ENCODE assay signal across 18 mouse cellular contexts in genomic region chr17:60018752-60019323, GRCm38 (mm10).
DNase-seq lines count a peak whose midpoint lies in the region; ATAC-seq and TF ChIP-seq lines count a peak whose summit lies in the region.
"Had no signal": no experiment of that assay in that cellular context is flagged by ENCODE, and none has a peak within 500 bp of the region (broad histone marks: within the 10 kb centered on the region; RNA-seq: fewer than 3 reads in every experiment).

No protein-coding gene starts in this region.

- DNase-seq in brain, adult 2 months (ENCODE audit: low read depth, low spot score) = peak; percentile 13
- DNase-seq in forebrain, postnatal 0 days = peak; percentile 2
- DNase-seq in embryonic facial prominence, embryonic 10.5 days (ENCODE audit: low spot score) = no peak
- no peak for DNase-seq in thymus, postnatal 4 days
- DNase-seq: adrenal gland, postnatal 25 days; cerebellum, adult 18-20 months; cerebellum, postnatal 36 days; gastrocnemius, postnatal 36 days; kidney, adult 11 months; lung, adult 2 months had no signal

- no peak for TF ChIP-seq CTCF in forebrain, postnatal 0 days (IDR thresholded peaks at IDR 0.05; ENCODE audit: low read depth)
- TF ChIP-seq CTCF in olfactory bulb, adult 2 months (IDR thresholded peaks at IDR 0.05; ENCODE audit: insufficient read depth, low read depth, low read length) = no peak

- H3K27ac ChIP-seq in hindbrain, embryonic 13.5 days = no peak overlapping the region
- no peak overlapping the region for H3K27ac ChIP-seq in hindbrain, embryonic 12.5 days
- H3K27ac ChIP-seq in forebrain, postnatal 0 days (ENCODE audit: low read depth, low read length) = no peak overlapping the region
- H3K27ac ChIP-seq in olfactory bulb, adult 2 months (ENCODE audit: insufficient read depth, low read depth, low read length) = peak overlapping the region; percentile 44; the same call in 1 of the 2 replicates
- H3K27ac ChIP-seq in embryonic facial prominence, embryonic 10.5 days (replicated peaks) = no peak overlapping the region
- H3K27ac ChIP-seq: heart, embryonic 15.5 days; kidney, postnatal 0 days; limb, embryonic 12.5 days; liver, embryonic 12.5 days had no signal

- H3K4me1 ChIP-seq in hindbrain, embryonic 13.5 days (replicated peaks) = no peaks in the 10 kb centered on the region
- H3K4me1 ChIP-seq in hindbrain, embryonic 12.5 days = no peaks in the 10 kb centered on the region
- no peaks in the 10 kb centered on the region for H3K4me1 ChIP-seq in forebrain, postnatal 0 days (ENCODE audit: insufficient read depth)
- no peaks in the 10 kb centered on the region for H3K4me1 ChIP-seq in olfactory bulb, adult 2 months (ENCODE audit: control insufficient read depth, insufficient read depth, low read length)
- H3K4me1 ChIP-seq in embryonic facial prominence, embryonic 10.5 days = 0 out of 2 replicates have a peak, but pooled peaks cover 4% of the 10 kb centered on the region
- H3K4me1 ChIP-seq: heart, embryonic 15.5 days; liver, embryonic 12.5 days had no signal

- H3K4me3 ChIP-seq in hindbrain, embryonic 13.5 days = no peak overlapping the region
- no peak overlapping the region for H3K4me3 ChIP-seq in hindbrain, embryonic 12.5 days
- H3K4me3 ChIP-seq in forebrain, postnatal 0 days (ENCODE audit: low read depth, low read length) = no peak overlapping the region
- no peak overlapping the region for H3K4me3 ChIP-seq in olfactory bulb, adult 2 months (ENCODE audit: insufficient read depth, low read depth, low read length)
- no peak overlapping the region for H3K4me3 ChIP-seq in embryonic facial prominence, embryonic 10.5 days
- H3K4me3 ChIP-seq: heart, embryonic 15.5 days; limb, embryonic 12.5 days; liver, embryonic 12.5 days had no signal

- 58% methylated on average over 6 of the region's 6 CpGs for WGBS in hindbrain, embryonic 13.5 days
- WGBS in hindbrain, embryonic 12.5 days = 69% methylated on average over 6 of the region's 6 CpGs
- 22% methylated on average over 6 of the region's 6 CpGs for WGBS in forebrain, postnatal 0 days
- 22% methylated on average over 6 of the region's 6 CpGs for WGBS in olfactory bulb, adult 2 months
- WGBS in embryonic facial prominence, embryonic 10.5 days = 66% methylated on average over 6 of the region's 6 CpGs

- H3K36me3 ChIP-seq in hindbrain, embryonic 13.5 days = no peaks in the 10 kb centered on the region
- no peaks in the 10 kb centered on the region for H3K36me3 ChIP-seq in hindbrain, embryonic 12.5 days
- no peaks in the 10 kb centered on the region for H3K36me3 ChIP-seq in forebrain, postnatal 0 days (ENCODE audit: insufficient read depth)
- no peaks in the 10 kb centered on the region for H3K36me3 ChIP-seq in embryonic facial prominence, embryonic 10.5 days (replicated peaks)
- H3K36me3 ChIP-seq: heart, embryonic 15.5 days; limb, embryonic 12.5 days; liver, embryonic 12.5 days had no signal

- no peak for TF ChIP-seq POLR2A in olfactory bulb, adult 2 months (IDR thresholded peaks at IDR 0.05; ENCODE audit: insufficient read depth, low read depth, low read length)

- ATAC-seq in hindbrain, embryonic 13.5 days (ENCODE audit: low FRiP score) = peak; percentile 65; the same call in 1 of the 2 replicates
- ATAC-seq in hindbrain, embryonic 12.5 days (ENCODE audit: low FRiP score) = no peak
- no peak for ATAC-seq in forebrain, postnatal 0 days
- ATAC-seq: CD4-positive, CD25-positive, alpha-beta regulatory T cell, adult 4 months; liver, embryonic 12.5 days had no signal

- no peak overlapping the region for H3K9ac ChIP-seq in hindbrain, embryonic 13.5 days
- H3K9ac ChIP-seq in hindbrain, embryonic 12.5 days = no peak overlapping the region
- H3K9ac ChIP-seq in forebrain, postnatal 0 days = no peak overlapping the region
- H3K9ac ChIP-seq: heart, embryonic 15.5 days; limb, embryonic 12.5 days; liver, embryonic 12.5 days had no signal

- no peaks in the 10 kb centered on the region for H3K27me3 ChIP-seq in hindbrain, embryonic 13.5 days
- no peaks in the 10 kb centered on the region for H3K27me3 ChIP-seq in hindbrain, embryonic 12.5 days
- no peaks in the 10 kb centered on the region for H3K27me3 ChIP-seq in forebrain, postnatal 0 days (ENCODE audit: insufficient read depth, low read length)
- no peaks in the 10 kb centered on the region for H3K27me3 ChIP-seq in embryonic facial prominence, embryonic 10.5 days (replicated peaks; ENCODE audit: low read depth, poor library complexity, severe bottlenecking)
- H3K27me3 ChIP-seq: heart, embryonic 15.5 days; limb, embryonic 12.5 days; liver, embryonic 12.5 days had no signal

- H3K4me2 ChIP-seq in hindbrain, embryonic 13.5 days = no peak overlapping the region
- H3K4me2 ChIP-seq in hindbrain, embryonic 12.5 days (replicated peaks) = no peak overlapping the region
- H3K4me2 ChIP-seq in forebrain, postnatal 0 days (ENCODE audit: low read depth) = no peak overlapping the region
- H3K4me2 ChIP-seq: heart, embryonic 15.5 days; limb, embryonic 12.5 days; liver, embryonic 12.5 days had no signal

- H3K9me3 ChIP-seq in hindbrain, embryonic 13.5 days = no peaks in the 10 kb centered on the region
- no peaks in the 10 kb centered on the region for H3K9me3 ChIP-seq in hindbrain, embryonic 12.5 days (replicated peaks)
- no peaks in the 10 kb centered on the region for H3K9me3 ChIP-seq in forebrain, postnatal 0 days (ENCODE audit: low read length)
- H3K9me3 ChIP-seq in embryonic facial prominence, embryonic 10.5 days = no peaks in the 10 kb centered on the region
- H3K9me3 ChIP-seq: heart, embryonic 15.5 days; limb, embryonic 12.5 days; liver, embryonic 12.5 days had no signal

Comparison
In these comparisons a context has a peak if more than half of its experiments do, and no peak if none do; other contexts are left out.
1. DNase-seq: peak in brain, adult 2 months (single experiment) and forebrain, postnatal 0 days (single experiment); none in embryonic facial prominence, embryonic 10.5 days (single experiment) and thymus, postnatal 4 days (single experiment).